In the genomic region with DNA sequence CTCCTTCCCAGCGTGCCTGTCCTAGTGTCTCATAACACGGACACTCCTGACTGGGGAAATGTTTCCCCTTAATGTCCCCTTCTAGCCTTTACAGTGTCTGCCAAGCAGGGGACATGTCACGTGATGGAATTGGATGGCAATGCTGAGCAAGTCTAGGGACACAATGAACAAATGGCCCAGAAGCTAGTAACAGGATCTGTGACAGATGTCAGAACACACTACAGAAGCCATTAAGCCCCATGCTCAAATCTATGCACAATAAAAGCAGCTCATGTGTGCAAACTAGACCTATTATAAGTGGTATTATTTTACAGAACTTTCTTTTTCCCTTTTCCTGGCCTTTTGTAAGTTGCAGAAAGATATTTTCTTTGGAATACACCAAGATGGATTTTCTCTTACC, we compare ENCODE assay signal across 11 mouse cellular contexts.
"Had no signal": no experiment of that assay in that cellular context is flagged by ENCODE, and none has a peak within 500 bp of the region (broad histone marks: within the 10 kb centered on the region; RNA-seq: fewer than 3 reads in every experiment).

No protein-coding gene starts in this region.

- DNase-seq: left cerebral cortex, postnatal 4 days; liver; liver, embryonic 13.5 days; liver, postnatal 0 days; lung, postnatal 36 days; right cerebral cortex, adult 18-20 months; right cerebral cortex, postnatal 25 days; thymus, postnatal 4 days had no signal

- H3K4me3 ChIP-seq: liver, embryonic 13.5 days; lung, embryonic 15.5 days; midbrain, embryonic 15.5 days had no signal

- H3K36me3 ChIP-seq: liver, embryonic 13.5 days; lung, embryonic 15.5 days; midbrain, embryonic 15.5 days had no signal

- H3K27me3 ChIP-seq: liver, embryonic 13.5 days; lung, embryonic 15.5 days; midbrain, embryonic 15.5 days had no signal

- H3K4me1 ChIP-seq: liver, embryonic 13.5 days; midbrain, embryonic 15.5 days had no signal

- ATAC-seq: midbrain, embryonic 15.5 days had no signal

- H3K9me3 ChIP-seq: liver, embryonic 13.5 days; lung, embryonic 15.5 days; midbrain, embryonic 15.5 days had no signal

- H3K27ac ChIP-seq: liver, embryonic 13.5 days; lung, embryonic 15.5 days; midbrain, embryonic 15.5 days; stomach, postnatal 0 days had no signal

- H3K9ac ChIP-seq: liver, embryonic 13.5 days; liver, postnatal 0 days; lung, embryonic 15.5 days; midbrain, embryonic 15.5 days had no signal

- H3K4me2 ChIP-seq: liver, embryonic 13.5 days; midbrain, embryonic 15.5 days had no signal
